Mouse (Mus musculus) layer of hippocampus, adult 8-10 months (tissue): Measurements from ENCODE around the gene Hectd2. TPM values are rescaled to one million over a fixed set of nuclear protein-coding genes. Genes with fewer than 3 reads are reported as not detected.

Experiments used
- DNase-seq, 2 experiments: peaks; one replicate each; pipeline ENCODE4 v3.0.0; 2022; ENCODE audit warnings: low spot score in 2 of 2
- total RNA-seq, 4 experiments: library from RNA; stranded (reverse); gene quantifications; 2 replicates each; pipeline ENCODE4 v1.2.4; 2022

Gene Hectd2
- total RNA-seq, 4 experiments from 2014 or later = 37.9 to 43.5 (median 40.1) TPM

DNA sequence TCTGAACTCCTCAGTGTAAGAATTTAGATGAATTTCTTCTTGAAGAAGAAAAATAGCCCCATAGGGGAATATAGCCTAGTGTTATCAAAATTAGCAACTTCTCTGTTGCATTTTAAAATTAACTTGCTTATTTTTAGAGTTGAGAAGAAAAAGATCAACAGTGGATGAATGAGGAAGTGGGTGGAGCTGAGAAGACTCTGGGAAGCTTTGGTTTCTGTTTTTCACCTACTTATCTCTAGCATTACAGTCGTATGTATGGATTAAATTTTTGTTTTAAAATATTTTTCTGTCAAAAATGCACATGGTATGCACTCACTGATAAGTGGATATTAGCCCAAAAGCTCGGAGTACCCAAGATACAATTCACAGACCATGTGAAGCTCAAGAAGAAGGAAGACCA is 6.7 kb downstream of the Hectd2 start:
- DNase-seq = no peak

DNA sequence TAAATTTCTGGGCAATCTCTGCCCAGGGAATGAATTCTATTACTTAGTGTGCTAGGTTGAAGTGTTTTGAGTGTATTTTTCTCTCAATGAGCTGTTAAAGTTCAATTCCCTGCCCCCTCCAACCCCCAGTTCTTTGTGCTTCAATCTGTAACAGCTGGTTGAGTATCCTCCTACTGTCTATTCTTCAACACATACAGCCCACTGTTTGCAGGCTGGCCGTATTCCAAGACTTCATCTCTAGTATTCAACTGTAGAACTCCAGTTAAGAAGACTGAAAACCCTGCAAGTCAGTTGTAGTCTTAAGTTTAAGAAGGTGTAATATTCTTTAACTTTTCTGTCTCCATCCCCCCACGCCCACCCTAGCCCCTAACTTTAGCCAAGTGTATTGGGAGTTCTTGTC is 10.0 kb downstream of the Hectd2 start:
- peak; percentile 45 to 48 for DNase-seq

DNA sequence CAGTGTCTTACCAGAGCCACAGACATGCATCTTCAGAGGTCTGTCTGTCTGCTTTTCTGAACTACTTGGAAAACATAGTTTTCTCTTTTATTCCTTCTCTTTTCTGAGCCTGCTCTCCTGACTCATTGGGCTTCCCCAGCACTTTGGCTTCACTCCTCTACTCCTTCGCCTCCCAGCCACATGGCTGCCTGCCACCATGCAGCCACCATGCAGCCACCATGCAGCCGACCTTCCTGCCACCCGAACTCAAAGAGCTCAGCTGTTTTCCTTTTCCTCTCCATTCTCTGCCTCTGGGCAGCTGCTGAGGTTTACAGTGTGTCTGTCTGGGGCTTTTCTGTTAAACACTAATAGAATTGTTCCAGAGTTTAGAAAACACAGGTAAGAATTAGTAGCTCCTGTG is 19.5 kb downstream of the Hectd2 start:
- DNase-seq = no peak

DNA sequence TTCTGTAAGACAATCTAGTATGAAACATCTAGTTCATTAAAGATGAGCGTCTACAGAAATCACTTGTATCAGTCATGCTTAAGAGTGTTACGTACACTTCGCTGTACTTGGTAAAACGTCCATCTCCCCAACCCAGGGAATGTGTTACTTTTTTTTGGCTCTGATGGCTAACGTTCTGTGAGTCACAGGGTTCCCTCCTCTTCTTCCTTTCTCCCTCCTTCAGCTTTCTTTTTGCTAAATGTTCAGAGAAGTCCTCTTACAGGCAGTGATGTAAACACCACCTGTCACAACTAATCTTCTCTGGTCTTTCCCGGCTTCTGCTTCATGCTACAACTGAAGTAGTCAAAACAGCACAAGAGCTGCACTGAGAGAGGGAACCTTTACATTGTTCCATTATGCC is 20.7 kb downstream of the Hectd2 start:
- DNase-seq = no peak

DNA sequence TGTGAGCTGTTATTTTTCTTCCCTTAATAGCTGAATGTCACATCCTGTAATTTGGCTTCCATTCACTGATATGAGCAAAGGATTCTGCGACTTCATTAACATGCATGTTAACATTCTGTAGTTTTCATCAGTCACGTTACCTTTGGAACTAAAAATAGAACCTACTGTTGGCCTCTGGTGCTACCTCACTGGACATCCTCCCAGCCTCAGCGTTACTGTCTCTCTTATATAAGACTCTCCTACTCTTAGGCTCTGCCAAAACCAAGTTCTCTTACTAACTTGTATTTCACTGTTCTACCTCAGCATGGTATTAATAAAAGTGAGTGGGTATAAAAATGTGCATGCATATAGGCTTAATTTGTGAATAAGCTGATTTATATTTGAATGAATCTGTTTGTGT is 26.4 kb downstream of the Hectd2 start:
- no peak for DNase-seq

DNA sequence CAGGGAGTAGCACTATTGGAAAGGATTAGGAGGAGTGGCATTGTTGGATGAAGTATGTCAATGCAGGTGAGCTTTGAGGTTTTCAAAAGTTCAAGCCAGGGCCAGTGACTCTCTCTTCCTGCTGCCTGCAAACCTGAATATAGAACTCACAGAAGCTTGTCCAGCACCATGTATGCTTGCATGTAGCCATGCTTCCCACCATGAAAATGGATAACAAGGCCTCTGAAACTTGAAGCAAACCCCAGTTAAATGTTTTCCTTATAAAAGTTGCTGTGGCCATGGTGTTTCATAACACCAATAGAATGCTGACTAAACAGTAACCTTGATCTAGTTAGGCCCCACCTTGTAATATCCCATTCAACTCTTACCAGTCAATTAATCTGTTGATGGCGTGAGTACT is 27.7 kb downstream of the Hectd2 start:
- DNase-seq = no peak

DNA sequence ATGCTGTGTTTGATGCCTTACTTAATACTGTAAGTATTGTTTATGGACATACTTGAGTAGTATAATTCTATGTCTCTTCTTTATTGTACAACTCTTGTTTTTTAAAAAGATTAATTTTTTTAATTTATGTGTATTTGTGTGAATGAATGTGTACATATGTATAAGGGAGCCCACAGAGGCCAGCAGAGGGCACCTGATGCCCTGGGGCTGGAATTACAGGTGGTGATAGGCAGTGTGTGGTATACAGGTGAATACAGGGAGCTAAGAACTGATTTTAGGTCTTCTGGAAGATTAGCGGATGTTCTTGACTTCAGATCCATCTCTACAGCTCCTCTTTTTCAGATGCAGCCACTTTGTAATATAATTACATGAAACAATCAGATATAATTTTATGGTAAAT is 31.1 kb downstream of the Hectd2 start:
- no peak for DNase-seq

DNA sequence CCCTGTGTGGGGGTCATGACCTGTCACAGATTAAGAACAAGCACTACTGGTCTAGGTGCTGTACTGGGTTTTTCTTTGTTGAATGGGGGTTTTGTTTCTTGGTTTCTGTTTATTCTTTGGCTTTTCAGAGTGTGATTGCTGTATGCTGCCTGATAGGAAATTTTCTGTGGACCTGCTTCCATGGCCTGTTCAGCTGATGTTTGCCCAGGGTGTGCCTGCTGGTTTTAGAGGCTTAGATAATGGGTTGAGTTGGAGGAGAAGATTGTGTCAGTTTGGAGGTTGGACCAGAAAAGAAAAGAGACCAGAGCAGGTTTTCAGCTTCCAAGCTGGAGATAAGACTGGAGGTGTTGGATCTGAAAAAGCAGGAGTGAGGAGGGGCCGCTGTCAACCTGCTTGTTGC is 40.0 kb downstream of the Hectd2 start:
- DNase-seq = no peak

DNA sequence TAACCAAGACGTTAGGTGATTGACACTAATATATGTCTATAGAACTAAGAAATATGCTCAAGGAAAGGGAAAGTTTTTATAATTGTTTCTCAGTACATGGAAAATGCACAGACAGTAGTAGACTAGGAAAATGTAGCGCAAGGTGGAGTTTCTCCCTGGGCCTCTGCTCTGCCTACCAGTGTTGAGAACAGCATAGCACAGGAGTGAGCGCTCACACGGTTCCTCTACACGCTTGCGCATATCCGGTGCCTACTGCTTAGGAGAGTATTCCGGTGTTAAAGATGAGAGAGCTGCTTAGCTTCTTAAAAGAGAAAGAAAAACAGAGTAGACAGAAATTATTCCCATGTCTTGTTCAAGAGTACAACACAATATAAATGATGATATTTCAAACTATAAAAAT is 47.4 kb downstream of the Hectd2 start:
- DNase-seq = no peak

DNA sequence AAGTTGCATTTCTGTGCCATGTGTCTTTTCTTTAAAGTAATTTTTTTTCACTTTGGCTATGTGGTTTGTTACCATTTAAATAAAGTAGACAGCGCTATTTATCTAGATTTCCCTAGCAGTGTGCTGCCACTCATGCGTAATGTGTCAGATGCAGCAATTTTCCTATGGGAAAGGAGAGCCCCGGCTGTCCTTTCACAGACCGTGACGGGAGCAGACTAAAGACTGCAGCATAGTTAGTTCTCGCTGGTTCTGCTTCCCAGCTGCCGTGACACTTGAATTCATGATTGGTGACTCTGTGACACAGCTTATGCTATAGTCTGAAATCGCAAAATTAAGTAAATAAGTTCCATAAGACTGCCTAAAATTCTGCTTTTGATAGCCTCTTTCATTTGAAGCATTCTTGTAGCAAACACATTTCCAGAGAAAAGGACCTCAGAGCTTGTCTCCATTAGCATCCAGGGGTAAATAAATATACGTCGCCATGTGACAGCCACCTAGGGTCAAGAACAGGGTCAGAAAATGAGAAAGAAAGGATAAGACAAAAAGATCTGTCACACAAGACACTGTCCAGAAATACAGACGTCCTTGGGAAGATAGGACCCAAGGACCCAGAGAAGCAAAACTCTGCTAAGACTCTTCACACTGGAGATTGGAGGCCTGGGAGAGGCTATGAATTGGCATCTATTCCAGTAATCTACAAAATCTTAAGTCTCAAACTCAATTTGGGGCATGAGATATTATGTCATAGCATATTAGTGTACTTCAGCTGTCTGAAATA is 48.3 kb downstream of the Hectd2 start:
- DNase-seq = no peak

DNA sequence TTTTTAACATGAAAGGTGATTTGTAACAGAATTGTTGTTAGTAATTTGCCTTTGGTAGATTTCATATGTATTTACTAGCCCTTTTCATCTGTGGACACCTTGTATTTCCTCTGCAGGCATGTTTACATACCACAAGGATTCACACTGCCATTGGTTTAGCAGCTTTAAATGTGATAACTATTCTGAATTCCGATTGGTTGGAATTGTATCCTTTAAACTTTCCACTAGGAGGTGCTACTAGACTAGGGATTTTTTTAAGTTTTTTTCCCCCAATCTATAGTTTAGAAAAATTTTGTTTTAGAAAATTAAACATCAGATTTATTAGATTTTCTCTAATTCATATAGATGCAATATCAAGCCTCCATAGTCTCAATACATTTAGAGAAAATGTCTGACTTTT is 51.8 kb downstream of the Hectd2 start:
- no peak for DNase-seq

DNA sequence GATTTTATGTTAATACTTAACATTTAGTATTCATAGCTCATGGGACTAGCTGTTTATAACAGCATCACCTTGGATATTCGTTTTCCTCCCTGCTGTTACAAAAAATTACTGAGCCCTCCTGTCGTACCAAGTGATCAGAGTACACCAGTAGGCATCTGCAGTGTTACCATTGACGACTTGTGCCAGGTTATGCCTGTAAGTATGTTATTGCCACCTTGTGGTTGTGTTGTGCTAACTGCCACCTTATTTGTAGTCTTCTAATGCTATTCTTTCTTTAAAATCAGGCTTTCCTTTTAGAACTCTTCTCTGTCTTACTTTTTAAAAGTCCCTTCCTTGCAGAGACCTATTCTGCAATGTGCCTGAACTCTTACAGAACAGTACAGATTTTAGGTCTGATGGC is 54.8 kb downstream of the Hectd2 start:
- no peak for DNase-seq

DNA sequence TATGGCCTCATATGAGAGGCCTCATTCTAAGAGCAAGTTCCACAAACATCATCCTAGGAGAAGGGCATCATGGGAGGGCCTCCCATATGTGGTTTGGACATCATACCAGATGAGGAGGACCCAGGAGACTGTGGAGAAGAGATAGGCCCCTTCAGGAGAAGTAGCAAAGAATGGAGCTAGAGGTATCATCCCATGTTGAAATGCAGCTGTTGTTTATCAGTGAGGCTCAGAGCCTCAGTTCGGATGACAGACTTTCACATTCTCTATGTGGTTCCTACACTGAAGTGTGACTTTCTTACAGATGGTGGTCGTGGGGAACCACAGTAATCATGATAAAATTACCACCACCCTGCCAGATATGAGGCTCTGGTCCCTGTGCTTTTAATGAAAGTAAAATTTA is 55.9 kb downstream of the Hectd2 start:
- DNase-seq = no peak

DNA sequence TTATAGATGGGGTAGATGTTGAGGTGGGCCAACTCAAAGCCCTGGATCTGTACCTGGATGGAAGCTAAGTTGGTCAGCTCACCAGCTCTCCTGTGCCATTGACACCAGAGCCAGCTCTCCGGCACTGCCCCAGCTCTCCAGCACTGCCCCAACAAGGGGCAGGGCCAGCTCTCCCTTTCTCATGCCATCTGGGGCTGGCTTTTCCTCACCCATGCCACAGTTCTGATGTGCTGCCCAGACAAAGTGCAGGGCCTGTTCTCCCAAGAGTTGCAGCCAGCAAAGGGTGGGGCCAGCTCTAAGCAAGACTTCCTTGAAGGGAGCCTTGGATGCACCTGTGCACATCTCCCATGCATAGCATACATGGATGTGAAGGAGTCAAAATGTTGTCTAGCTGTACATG is 71.5 kb downstream of the Hectd2 start:
- no peak for DNase-seq

DNA sequence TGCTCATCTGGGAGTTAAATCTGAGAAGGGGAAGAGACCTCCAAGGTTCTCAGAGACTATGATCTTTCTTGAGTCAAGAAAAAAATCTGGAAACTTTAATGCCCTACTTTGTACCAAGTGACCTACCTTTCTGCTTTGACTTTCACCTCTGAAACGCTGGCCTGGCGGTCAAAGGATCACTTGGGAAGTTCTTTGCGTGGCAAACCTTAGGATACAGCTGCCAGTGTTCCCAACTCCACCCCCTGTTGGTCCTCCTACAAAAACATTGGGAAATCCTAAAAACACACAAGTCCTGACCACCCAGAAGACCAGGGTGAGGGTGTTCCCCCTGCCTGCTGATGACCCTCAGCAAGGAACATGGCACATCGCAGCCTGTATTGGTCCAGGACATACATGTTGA is 72.4 kb downstream of the Hectd2 start:
- DNase-seq = no peak

DNA sequence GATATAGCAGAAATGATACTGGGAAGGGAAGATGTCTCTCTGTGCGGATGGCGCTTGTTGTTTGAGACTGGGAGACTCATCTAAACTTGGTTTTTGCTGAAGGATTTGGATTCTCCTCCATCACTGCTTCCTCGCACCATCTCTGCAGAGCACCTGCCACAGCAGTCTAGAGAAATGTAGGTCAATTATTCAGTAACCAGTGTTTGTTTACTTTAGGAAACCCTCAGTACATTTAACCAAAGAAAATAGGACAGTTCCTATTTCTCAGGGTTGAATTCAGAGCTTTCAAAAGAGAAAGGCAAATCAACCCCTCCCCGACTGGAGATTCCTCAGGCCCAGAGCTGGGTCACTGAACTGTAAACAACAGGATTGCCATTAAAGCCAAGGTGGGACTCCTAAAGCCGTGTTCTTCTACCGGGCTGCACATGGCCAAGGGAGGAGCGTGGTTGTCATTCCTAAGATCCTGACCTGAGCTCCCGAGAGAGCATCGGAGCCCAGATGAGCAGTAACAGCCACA is 75.0 kb downstream of the Hectd2 start:
- DNase-seq = no peak

DNA sequence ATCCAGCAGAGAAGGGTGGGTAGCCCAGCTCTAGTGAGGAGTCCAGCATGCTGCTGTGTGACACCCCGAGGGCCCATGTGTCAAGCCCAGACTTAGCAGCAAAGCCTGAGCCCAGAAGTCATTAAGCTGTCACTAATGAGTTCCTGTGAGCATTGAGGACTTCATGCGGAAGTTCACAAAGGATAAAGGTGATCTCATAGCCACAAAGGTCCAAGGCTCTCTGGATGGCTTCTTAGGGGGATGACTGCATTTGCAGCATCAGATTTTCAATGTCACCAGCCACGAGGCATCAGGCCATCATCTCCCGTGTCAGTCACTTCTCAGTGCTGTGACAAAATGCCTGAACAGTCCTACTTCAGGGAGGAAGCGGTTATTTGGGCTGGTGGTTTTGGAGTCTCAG is 75.9 kb downstream of the Hectd2 start:
- no peak for DNase-seq

DNA sequence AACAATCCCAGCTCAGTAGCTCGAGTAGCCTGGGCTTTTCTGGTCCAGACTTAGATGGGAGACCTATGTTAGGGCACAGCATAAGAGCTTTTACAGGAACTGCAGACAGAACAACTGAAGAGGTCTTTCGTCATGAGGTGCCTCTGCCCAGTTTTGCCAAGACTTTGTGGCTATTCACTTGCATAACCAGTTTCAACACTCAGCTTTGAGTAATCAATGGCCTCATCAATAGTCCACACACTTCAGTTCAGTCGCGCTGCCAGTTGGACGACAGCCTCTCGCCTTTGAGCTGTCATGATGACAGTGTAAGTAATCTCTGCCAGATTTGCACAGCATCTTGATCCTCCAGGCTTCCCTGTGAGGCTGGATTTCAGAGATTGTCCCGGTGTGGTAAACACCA is 80.3 kb downstream of the Hectd2 start:
- DNase-seq = no peak

DNA sequence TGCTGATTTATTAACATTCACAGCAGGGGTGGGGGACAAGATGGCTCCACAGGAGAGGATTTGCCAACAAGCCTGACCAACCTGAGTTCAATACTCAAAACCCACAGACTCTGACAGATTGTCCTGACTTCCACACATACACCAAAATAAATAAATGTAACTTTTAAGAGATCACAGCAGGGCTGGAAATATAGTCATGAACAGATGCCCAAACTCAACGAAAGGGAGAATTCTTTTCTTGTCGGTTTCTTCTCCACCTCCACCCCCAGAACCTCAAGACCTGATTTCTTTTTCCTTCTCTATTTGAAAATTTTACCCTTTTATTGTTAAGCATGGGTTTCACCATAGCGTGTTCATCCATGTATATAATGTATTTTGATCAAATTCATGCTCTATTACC is 82.8 kb downstream of the Hectd2 start:
- DNase-seq = no peak

DNA sequence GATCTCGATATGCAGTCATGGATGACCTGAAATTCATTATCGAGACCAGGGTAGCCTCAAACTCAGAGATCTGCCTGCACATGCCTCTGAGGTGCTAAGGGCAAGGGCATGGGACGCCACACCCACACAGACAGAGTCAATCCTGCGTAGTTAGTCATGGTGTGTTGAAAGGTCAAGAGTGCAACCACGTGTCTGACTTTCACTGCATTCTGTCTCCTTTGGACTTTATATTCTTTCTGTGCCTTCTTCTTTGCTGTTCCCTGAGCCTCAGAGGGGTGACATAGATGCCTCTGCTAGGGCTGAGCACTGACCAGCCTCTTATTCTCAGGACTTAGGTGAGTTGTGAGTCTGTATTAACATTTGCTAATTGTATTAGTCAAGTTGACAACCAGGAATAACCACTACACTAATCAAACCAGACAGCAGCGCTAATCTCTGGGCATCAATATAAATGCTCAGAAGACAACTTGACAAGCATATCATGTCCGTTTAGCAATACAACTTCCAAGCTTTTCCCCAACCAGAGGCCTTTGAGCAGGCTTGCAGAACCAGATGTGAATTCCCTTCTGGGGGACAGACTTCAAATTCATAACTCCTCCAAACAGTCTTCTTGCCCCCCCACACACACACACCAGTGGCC is 83.6 kb downstream of the Hectd2 start:
- no peak for DNase-seq

DNA sequence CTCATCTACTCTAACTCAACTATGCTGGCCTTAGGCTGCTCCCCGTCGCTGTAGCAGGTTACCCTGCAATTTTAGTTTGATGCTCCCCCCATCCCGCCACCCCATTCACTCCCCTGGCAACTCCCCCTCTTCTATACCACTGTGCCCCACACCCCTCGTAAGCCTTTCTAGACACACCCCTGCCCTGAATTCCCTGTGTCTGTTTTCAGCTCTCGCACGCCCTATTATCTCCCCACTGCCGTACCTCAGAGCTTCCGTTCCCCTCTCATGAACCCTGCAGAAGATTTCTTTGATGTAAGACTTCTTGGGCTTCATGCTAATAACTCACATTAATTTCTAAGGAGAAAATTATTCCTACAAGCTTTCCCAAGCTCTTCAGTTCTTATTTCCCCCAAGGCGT is 84.6 kb downstream of the Hectd2 start:
- peak in 1 of 2 experiments; percentile 0 for DNase-seq

DNA sequence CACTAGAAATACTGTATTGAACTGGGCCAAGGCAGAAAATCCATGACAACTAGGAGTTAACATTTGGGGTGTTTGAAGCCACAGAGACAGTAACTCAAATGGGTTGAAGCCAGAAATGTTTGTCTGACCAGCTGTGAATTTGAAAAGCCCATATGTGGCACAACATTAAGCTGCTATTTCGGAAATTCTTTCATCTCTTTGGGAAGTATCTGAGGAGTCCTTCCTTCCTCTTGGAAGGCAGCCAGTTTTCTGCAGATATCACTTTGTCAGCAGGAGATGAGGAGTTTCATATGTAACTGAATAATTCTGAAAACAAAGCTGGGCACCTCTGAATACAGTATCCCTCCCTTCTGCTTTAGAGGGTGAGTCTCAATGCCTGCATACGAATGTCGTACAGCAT is 86.7 kb downstream of the Hectd2 start:
- peak; percentile 54 to 55 for DNase-seq

DNA sequence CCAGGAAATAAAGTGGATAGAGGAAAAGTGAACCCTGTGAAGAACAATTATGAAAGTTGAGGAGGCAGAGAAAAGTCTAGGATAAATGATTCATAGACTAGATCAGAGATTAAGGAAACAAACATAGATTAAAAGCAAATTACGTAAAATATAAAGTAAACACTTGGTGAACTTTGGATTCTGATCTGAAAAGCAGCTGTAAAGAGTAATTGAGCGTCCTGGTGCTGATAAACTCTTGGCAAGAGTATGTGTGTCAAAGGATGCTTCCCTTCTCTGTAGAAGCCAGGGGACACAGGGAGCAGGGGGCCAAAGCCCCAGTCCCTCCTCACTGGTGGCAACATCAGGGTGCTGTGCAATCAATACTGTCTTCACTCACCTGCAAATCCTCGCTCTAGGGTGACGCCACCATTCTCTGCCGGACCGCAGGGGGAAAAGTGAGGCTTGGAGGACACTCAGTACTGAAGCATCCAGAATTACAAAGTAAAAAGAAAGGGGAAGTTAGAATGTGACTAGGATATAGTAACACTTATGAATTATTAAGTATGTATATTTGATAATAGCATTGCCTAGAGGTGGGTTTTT is 91.0 kb downstream of the Hectd2 start:
- peak in 1 of 2 experiments; percentile 0 for DNase-seq
